Mouse (Mus musculus) v-Abl transformed pro-B cells (cell line): ENCODE measurements at regions not wholly inside any gene's neighbourhood (a gene's known extent, or its start where the extent isn't known, plus 50 kb on each side); places are given as distances from the start of the nearest gene placed in this dataset.
"Not testable (repeated sequence)": the region's sequence is repeated elsewhere in the genome, so short reads cannot be mapped to it uniquely, and the experiment has no call there.

ENCODE experiments used
- in situ Hi-C, 2 experiments: fragments of 400-800 bp; cut with MboI; formaldehyde crosslinking; loops; one replicate each; pipeline ENCODE4 v1.15.1; 2025; ENCODE audit not compliant: unreplicated experiment in 2 of 2

GRCm38 (mm10) chr14:52847970-52848369 lies 352.4 kb upstream of the Olfr1507 start:
- in situ Hi-C loops: not testable (repeated sequence)

GRCm38 (mm10) chr14:52824005-52824404 lies 328.5 kb upstream of the Olfr1507 start:
- in situ Hi-C loops: loop anchor here in 1 of 2 experiments (25.0 kb wide), 1 partner anchor 713 kb away; no protein-coding TSS in a partner anchor

GRCm38 (mm10) chr14:52821617-52822016 lies 326.1 kb upstream of the Olfr1507 start:
- in situ Hi-C loops: loop anchor here in 1 of 2 experiments (25.0 kb wide), 1 partner anchor 716 kb away; no protein-coding TSS in a partner anchor

GRCm38 (mm10) chr14:52811128-52811415 lies 315.5 kb upstream of the Olfr1507 start:
- in situ Hi-C loops: loop anchor here in 1 of 2 experiments (25.0 kb wide), 1 partner anchor 726 kb away; no protein-coding TSS in a partner anchor

GRCm38 (mm10) chr14:52810275-52811127 lies 315.0 kb upstream of the Olfr1507 start:
- in situ Hi-C loops: loop anchor here in 1 of 2 experiments (25.0 kb wide), 1 partner anchor 727 kb away; no protein-coding TSS in a partner anchor

GRCm38 (mm10) chr14:52801705-52802104 lies 306.2 kb upstream of the Olfr1507 start:
- in situ Hi-C loops: loop anchor here in 1 of 2 experiments (25.0 kb wide), 1 partner anchor 736 kb away; no protein-coding TSS in a partner anchor

- in situ Hi-C loops: not testable (repeated sequence)
Measured at GRCm38 (mm10) chr14:52792600-52792999, 297.1 kb upstream of the Olfr1507 start.

GRCm38 (mm10) chr14:52791828-52792227 lies 296.3 kb upstream of the Olfr1507 start:
- in situ Hi-C loops: not testable (repeated sequence)

- in situ Hi-C loops: not testable (repeated sequence)
Measured at GRCm38 (mm10) chr14:52782832-52783231, 287.3 kb upstream of the Olfr1507 start.

GRCm38 (mm10) chr14:52775816-52776215 lies 280.3 kb upstream of the Olfr1507 start:
- in situ Hi-C loops: not testable (repeated sequence)

- in situ Hi-C loops: not testable (repeated sequence)
Measured at GRCm38 (mm10) chr14:52769450-52769849, 273.9 kb upstream of the Olfr1507 start.

GRCm38 (mm10) chr14:52752159-52752558 lies 256.6 kb upstream of the Olfr1507 start:
- in situ Hi-C loops: not testable (repeated sequence)

- in situ Hi-C loops: not testable (repeated sequence)
Measured at GRCm38 (mm10) chr14:52726680-52727079, 231.1 kb upstream of the Olfr1507 start.

- in situ Hi-C loops: not testable (repeated sequence)
Measured at GRCm38 (mm10) chr14:52724988-52725387, 229.4 kb upstream of the Olfr1507 start.

GRCm38 (mm10) chr14:52720640-52721039 lies 225.1 kb upstream of the Olfr1507 start:
- in situ Hi-C loops: no loop called here

GRCm38 (mm10) chr14:52700851-52701250 lies 205.3 kb upstream of the Olfr1507 start:
- in situ Hi-C loops: not testable (repeated sequence)

- in situ Hi-C loops: not testable (repeated sequence)
Measured at GRCm38 (mm10) chr14:52683636-52684035, 188.1 kb upstream of the Olfr1507 start.

- in situ Hi-C loops: no loop called here
Measured at GRCm38 (mm10) chr14:52654355-52654754, 158.8 kb upstream of the Olfr1507 start.

GRCm38 (mm10) chr14:52638179-52638578 lies 142.6 kb upstream of the Olfr1507 start:
- in situ Hi-C loops: no loop called here

GRCm38 (mm10) chr14:52622184-52622583 lies 126.6 kb upstream of the Olfr1507 start:
- in situ Hi-C loops: no loop called here

GRCm38 (mm10) chr14:52580319-52580718 lies 84.8 kb upstream of the Olfr1507 start:
- in situ Hi-C loops: no loop called here

- in situ Hi-C loops: loop anchor here in 1 of 2 experiments (5.0 kb wide), 1 partner anchor 115 kb away; no protein-coding TSS in a partner anchor
Measured at GRCm38 (mm10) chr14:52566920-52567319, 71.4 kb upstream of the Olfr1507 start.
